Mouse (Mus musculus): ENCODE results near the gene Pcyox1.
"Not testable (repeated sequence)": the region's sequence is repeated elsewhere in the genome, so short reads cannot be mapped to it uniquely, and the experiment has no call there.

The Pcyox1 gene

DNA sequence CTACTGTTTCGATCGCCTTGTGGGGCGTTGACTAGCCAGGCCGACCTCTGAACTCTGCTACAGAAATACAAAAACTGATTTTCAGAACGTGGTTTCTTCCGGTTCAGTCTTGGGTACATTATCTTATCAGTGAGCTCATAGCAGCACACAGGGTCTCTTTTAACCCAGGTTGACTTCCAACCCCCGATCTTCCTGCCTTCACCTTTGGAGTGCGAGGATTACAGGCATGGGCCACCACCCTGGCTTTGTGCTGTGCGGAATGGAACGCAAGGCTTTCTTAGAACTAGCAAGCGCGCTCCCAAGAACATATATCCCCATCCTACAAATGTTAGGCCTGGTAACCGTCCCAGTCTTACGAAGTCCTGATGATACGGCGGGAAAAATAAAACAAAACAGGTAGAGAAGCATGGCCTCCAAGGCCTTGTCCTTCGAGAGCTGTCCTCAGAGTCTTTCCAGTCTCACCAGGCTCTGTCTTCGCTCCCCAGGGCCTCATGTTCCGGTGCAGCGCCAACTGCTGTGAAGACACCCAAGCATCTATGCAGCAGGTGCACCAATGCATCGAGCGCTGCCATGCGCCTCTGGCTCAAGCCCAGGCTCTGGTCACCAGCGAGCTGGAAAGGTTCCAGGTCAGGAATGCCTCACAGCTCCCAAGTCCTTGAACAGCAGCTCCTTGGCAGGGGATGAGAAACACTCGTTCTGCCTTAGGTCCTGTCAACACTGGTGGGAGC is 30.7 kb downstream of the Pcyox1 start:
- DNase-seq = peak; percentile 44

DNA sequence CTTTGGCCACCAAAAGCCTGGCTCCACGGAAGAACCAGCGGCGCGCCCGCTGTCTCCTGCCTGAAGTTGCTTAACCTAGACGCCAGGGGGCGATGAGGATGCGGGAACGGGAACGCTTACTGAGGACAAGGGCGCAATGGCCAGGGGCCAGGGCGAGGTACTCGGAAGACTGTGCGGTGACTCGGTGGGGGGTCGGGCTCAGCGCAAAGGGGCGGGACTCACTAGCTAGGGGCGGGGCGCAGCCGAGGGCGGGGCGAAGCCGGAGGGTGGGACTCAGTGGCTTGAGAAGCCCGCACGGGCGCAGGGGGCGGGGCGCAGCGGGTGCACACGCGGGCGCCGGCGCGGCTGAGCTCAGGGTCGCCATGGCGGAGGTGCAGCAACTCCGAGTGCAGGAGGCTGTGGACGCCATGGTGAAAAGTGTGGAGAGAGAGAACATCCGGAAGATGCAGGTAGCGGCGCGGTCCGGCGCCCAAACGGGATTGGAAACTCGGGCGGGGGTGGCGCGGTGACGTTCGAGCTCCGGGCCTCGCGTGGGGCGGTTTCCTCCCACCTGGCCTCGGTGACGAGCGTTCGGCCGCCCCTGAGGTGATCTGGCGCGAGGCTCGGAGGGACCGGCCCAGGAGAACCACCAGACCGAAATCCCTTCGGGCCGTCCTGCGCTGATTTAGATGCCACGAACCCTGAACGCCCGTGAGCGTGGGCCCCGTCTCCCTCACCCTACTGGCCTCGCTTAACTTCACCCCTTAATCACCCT is 31.4 kb downstream of the Pcyox1 start, which contains the start of gene Fam136a:
Gene Fam136a (plus strand): TSS at position 276 of the 754 bp plus-strand sequence.
- DNase-seq = peak; percentile 97

DNA sequence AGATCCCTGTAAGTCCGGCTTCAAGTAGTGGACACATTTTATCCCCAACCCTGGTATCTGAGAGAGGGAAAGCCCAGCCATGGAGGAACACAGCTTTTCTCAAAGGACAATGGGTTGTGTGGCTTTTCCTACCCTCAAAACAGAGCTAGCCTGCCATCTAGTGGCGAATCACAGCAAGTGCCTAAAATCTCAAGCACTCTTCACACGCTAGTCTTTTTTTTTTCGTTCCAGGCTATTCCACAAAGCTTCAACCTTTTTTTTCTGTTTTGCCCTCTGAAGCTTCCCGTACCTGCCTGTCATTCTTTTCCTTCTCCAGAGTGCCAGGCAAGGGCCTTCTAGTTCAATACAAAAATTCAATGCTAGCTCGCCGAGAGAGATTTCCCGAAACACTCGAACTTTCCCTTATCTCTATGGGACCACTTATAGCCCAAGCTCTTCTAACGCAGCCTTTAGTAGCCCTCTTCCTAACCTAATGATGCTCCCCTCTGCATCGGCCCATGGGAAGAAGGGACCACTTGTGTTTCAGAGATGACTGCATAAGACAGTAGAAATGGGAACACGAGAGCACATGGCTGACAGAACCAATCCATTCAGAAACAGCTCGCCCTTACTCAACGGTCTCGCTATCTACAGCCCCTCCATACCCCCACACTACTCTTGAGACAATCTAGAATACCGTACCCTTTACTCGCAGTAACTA is 32.4 kb downstream of the Pcyox1 start:
- DNase-seq = peak; percentile 80

DNA sequence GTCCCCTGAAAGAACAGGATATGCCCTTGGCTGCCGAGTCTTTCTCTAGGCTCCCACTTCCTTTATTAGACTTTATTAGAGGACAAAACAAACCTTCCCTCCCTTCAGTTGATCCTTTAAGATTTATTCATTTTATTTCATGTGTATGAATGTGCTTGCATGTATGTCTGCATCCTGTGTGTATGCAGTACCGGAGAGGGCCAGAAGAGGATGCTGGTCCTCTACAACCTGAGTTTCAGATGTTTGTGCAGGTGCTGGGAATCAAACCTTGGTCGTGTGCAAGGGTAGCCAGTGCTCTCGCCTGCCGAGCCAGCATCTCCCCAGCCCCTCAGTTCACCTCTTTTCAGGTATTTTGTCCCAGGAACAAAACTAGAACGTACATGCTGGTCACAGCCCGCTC is 35.6 kb downstream of the Pcyox1 start:
- DNase-seq = no peak

DNA sequence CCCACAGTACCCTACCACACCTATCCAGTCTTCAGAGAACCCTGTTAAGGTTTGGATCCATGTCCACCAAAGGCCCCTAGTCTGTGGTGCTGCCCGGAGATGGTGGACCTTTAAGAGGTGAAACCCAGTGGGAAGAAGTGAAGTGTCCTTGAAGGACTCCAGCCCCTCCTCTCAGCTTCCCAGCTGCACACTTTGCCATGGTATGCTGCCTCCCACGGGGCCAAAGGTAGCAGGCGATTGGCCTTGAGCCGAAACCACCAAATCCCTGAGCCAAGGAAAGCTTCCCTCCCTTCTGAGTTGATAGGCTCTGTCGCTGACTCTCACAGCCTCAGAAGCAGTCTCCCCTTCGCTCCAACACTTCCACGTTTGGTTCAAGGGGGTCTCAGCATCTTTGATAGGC is 36.3 kb downstream of the Pcyox1 start:
- DNase-seq = no peak

DNA sequence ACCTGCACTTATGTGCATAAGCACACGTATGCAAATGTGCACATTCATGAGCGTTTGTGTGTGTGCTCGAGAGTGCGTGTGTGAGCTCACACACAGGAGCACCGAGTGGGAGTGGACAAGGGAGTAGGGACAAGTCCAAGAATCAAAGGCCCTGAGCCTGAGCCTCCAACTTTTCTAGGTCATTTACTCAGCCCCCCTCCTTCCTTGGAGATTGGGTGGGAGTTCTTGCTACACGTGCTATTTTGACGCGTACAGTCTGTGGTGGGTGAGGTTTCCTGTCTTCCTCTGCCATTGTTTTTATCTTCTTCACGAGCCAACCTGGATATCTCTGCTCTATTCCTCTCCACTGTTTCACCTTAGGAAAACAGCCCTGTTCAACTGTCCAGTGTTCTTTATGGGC is 40.0 kb downstream of the Pcyox1 start:
- no peak for DNase-seq

DNA sequence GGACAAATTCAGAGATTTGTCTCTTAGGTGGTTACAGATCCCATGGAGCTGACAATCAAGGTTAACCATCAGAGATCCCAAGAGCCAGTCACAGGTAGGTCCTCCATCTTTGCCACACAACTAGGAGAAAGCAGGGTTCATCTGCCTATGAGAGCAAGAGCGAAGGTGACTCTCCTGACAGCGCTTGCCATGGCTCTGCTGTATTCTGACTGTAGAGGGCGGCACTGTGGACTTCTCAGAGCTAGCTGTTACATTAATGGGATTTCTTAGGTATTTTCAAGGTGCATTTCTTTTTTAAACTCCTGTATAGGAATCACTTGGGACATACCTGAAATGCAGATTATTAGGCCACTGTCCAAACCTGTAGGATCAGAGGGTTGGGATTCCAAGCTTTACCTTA is 42.0 kb downstream of the Pcyox1 start:
- DNase-seq = no peak

DNA sequence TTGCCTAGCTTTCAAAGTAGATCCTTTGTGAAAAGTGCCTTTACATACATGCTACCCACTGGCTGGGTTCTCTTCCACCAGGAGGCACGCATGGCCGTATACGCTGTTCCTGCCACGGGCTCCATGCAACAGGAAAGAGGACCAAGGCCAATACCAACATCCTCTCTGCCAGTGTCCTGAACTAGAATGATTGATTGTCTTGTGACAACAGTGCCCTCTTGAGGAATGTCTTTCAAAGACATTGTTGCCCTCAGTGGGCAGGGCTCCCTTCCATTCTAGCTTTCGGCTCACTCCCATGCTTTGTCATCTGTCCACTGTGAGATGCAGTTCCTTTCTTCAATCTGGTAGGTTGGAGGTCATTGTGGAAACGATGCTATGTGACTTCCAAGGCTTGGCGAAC is 47.7 kb downstream of the Pcyox1 start:
- no peak for DNase-seq

DNA sequence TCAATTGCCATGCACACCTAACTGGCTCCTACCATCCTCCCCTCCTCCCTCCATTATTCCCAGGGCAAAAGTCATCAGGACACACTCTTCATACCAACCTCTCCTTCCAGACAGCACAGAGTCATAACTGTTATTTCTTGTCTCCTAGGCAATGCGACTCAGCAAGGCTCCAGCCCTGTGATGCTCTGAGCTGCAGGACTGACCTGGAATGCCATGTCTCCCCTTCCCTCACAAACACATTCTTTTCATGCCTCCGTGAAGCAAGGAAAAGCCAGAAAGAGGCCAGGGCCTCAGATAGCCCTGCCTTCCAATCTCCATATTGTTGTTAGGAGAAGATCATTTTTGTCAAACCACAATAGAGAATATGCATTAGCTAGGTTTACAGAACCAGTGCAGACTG is 50.9 kb downstream of the Pcyox1 start:
- DNase-seq = no peak

DNA sequence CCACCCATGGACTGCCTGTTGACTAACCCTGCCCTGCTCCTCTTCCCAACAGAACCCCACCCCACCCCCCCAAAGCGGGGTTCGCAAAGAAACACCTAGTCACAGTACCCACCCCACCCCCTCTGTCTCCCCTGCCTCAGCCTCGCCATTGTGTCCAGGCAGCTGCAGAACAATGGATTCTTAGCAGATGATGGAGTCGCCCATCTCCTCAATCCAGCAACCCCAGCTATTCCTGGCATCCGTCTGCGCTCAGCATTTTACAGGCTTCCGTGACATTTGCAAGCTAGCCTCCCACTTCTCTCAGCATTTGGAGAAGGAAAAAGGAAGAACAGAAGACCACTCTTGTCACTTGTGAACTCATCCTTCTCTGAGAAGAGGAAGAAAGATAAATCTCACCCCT is 53.3 kb downstream of the Pcyox1 start:
- DNase-seq = peak; percentile 14

DNA sequence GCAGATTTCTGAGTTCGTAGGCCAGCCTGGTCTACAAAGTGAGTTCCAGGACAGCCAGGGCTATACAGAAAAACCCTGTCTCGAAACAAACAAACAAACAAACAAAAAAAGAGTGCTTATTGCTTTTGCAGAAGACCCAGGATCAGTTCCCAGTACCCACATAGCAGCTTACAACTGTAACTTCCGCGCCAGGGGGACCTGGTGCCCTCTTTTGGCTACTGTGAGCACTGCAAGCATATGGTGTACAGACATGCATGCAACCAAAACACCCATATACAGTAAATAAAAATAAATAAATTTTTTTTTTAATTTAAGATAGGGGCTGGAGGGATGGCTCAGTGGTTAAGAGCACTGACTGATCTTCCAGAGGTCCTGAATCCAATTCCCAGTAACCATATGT is 60.6 kb downstream of the Pcyox1 start:
- not testable (repeated sequence) for DNase-seq

All from right cerebral cortex, postnatal 4 days (tissue).